Mouse (Mus musculus): ENCODE results near the gene Fbln5. TPM values are rescaled to one million over a fixed set of nuclear protein-coding genes. Genes with fewer than 3 reads are reported as not detected.

Gene Fbln5
- polyA plus RNA-seq, 1 experiment from 2014 or later = 5.6 TPM

GRCm38 (mm10) chr12:101801744-101802143 lies 17.1 kb downstream of the Fbln5 start:
- Histone ChIP-seq H3K9ac (no peak overlapping the region), H3K4me1 (replicated peaks) (no peaks in the 10 kb centered on the region; the same call in 1 of the 2 replicates), H3K4me2 (no peak overlapping the region), H3K4me3 (no peak overlapping the region), H3K36me3 (no peaks in the 10 kb centered on the region), H3K9me3 (no peaks in the 10 kb centered on the region), H3K27me3 (no peaks in the 10 kb centered on the region), H3K27ac (no peak overlapping the region)
- 76% methylated on average over 5 of the region's 5 CpGs for WGBS
- ATAC-seq (ENCODE audit: low FRiP score) = no peak

DNA sequence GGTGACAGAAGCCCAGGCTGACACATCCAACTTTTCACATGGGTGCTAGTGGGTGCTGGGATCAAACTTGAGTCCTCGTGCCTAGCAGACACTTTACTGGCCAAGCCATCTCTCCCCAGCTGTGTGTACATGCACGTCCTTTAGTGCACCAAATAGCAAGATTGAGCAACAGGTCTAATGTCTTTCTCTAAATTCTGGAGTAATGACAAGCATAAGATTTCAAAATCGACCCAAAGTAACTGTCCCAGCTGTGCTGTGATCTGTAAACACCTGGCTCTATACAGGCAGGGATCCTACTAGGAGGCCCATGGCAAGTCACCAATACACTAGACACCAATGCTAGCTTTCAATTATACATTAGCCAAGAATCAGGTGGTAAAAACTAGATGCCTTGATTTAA lies 17.8 kb downstream of the Fbln5 start:
- Histone ChIP-seq H3K27ac (no peak overlapping the region), H3K9ac (no peak overlapping the region), H3K27me3 (no peaks in the 10 kb centered on the region), H3K4me1 (replicated peaks) (no peaks in the 10 kb centered on the region; the same call in 1 of the 2 replicates), H3K36me3 (no peaks in the 10 kb centered on the region), H3K4me2 (no peak overlapping the region), H3K4me3 (no peak overlapping the region), H3K9me3 (no peaks in the 10 kb centered on the region)
- WGBS = 84% methylated on average over 3 of the region's 3 CpGs
- no peak for ATAC-seq (ENCODE audit: low FRiP score)

GRCm38 (mm10) chr12:101798189-101798922 lies 20.5 kb downstream of the Fbln5 start:
- Histone ChIP-seq H3K9ac (no peak overlapping the region), H3K4me3 (no peak overlapping the region), H3K9me3 (no peaks in the 10 kb centered on the region), H3K27ac (no peak overlapping the region), H3K27me3 (no peaks in the 10 kb centered on the region), H3K36me3 (no peaks in the 10 kb centered on the region), H3K4me1 (replicated peaks) (no peaks in the 10 kb centered on the region; the same call in 1 of the 2 replicates), H3K4me2 (no peak overlapping the region)
- ATAC-seq (ENCODE audit: low FRiP score) = no peak
- 71% methylated on average over 7 of the region's 7 CpGs for WGBS

DNA sequence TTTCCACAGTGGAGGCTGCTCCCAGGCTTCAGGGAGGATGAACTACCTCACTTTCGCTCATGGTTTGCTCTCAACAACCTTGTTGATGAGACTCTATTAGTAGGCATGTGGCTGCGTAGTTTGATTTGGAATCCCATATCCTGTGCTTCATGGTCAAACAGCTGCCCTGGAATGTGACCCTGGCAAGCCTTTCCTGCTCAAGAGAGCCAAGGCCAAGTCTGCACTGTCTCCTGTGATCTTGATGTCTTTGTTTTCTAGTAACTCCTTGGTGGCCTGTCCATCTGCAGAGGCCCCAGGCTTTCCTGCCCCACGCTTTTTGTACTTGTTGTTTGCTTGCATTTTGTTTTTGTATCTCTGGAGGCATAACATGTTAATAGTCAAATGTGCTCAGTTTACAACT lies 24.4 kb downstream of the Fbln5 start:
- 90% methylated on average over 3 of the region's 3 CpGs for WGBS
- no peak overlapping the region for H3K4me3 ChIP-seq
- no peak for ATAC-seq (ENCODE audit: low FRiP score)

DNA sequence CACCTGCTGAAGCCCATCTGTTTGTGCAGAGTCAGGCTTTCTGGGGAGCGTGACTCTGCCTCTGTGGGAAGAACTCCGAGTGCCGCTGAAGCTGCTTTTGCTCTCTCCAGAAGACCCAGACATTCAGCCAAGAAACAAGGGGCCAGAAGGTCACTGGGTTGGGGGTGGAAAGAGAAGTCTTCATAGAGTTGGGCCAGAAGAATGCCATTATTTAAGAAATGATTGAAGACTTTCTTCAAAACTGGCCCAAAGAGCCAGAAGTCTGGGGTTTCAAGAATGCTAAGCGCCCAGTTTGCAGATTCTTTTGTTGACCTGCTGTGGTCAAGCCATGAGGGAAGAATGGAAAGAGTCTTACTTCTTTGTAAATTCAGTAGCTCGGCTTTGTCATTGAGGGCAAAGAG lies 25.6 kb downstream of the Fbln5 start:
- H3K27ac ChIP-seq = no peak overlapping the region
- no peak overlapping the region for H3K9ac ChIP-seq
- H3K36me3 ChIP-seq = no peaks in the 10 kb centered on the region
- no peak overlapping the region for H3K4me3 ChIP-seq
- 66% methylated on average over 5 of the region's 5 CpGs for WGBS
- H3K4me2 ChIP-seq = no peak overlapping the region
- no peak for ATAC-seq (ENCODE audit: low FRiP score)
- no peaks in the 10 kb centered on the region for H3K4me1 ChIP-seq (replicated peaks)
- H3K27me3 ChIP-seq = no peaks in the 10 kb centered on the region
- H3K9me3 ChIP-seq = no peaks in the 10 kb centered on the region

More for the DNA sequence above, 24.4 kb downstream of the Fbln5 start:
- Histone ChIP-seq H3K27me3 (no peaks in the 10 kb centered on the region), H3K9ac (no peak overlapping the region), H3K27ac (no peak overlapping the region), H3K4me2 (no peak overlapping the region), H3K4me1 (replicated peaks) (no peaks in the 10 kb centered on the region; the same call in 1 of the 2 replicates), H3K36me3 (no peaks in the 10 kb centered on the region), H3K9me3 (no peaks in the 10 kb centered on the region)

DNA sequence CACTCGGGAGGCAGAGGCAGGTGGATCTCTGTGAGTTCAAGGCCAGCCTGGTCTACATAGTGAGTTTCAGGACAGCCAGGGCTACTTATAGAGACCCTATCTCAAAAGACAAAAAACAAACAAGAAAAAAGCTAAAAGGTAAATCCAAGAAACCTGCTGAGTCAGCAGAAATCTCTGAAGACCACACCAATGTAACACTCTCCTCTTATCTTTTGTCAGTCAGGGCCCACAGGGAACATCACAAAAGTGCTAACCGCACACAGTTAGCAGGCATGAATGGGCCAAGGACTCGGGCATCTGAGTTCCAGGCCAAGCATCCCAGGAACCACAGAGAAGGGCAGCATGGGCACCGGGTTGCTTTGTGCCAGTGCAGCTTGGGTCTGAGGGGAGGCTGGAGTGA lies 26.2 kb downstream of the Fbln5 start:
- H3K36me3 ChIP-seq = no peaks in the 10 kb centered on the region
- WGBS = 93% methylated on average over 4 of the region's 4 CpGs
- ATAC-seq (ENCODE audit: low FRiP score) = no peak

GRCm38 (mm10) chr12:101789767-101790166 lies 29.1 kb downstream of the Fbln5 start:
- no peak overlapping the region for H3K4me2 ChIP-seq
- no peak overlapping the region for H3K27ac ChIP-seq
- no peaks in the 10 kb centered on the region for H3K27me3 ChIP-seq
- ATAC-seq (ENCODE audit: low FRiP score) = no peak
- no peaks in the 10 kb centered on the region for H3K4me1 ChIP-seq (replicated peaks)
- WGBS = 91% methylated on average over 3 of the region's 3 CpGs
- no peaks in the 10 kb centered on the region for H3K36me3 ChIP-seq
- H3K9ac ChIP-seq = no peak overlapping the region
- H3K9me3 ChIP-seq = no peaks in the 10 kb centered on the region
- H3K4me3 ChIP-seq = no peak overlapping the region

More for the DNA sequence above, 26.2 kb downstream of the Fbln5 start:
- Histone ChIP-seq H3K4me2 (no peak overlapping the region), H3K4me1 (replicated peaks) (no peaks in the 10 kb centered on the region), H3K27ac (no peak overlapping the region), H3K9ac (no peak overlapping the region), H3K27me3 (no peaks in the 10 kb centered on the region), H3K4me3 (no peak overlapping the region), H3K9me3 (no peaks in the 10 kb centered on the region)

GRCm38 (mm10) chr12:101789250-101789649 lies 29.6 kb downstream of the Fbln5 start:
- WGBS = 83% methylated on average over 3 of the region's 3 CpGs
- H3K4me2 ChIP-seq = no peak overlapping the region
- no peaks in the 10 kb centered on the region for H3K27me3 ChIP-seq
- H3K9me3 ChIP-seq = no peaks in the 10 kb centered on the region
- H3K36me3 ChIP-seq = no peaks in the 10 kb centered on the region
- ATAC-seq (ENCODE audit: low FRiP score) = no peak
- no peaks in the 10 kb centered on the region for H3K4me1 ChIP-seq (replicated peaks)
- H3K9ac ChIP-seq = no peak overlapping the region
- H3K27ac ChIP-seq = no peak overlapping the region
- no peak overlapping the region for H3K4me3 ChIP-seq

DNA sequence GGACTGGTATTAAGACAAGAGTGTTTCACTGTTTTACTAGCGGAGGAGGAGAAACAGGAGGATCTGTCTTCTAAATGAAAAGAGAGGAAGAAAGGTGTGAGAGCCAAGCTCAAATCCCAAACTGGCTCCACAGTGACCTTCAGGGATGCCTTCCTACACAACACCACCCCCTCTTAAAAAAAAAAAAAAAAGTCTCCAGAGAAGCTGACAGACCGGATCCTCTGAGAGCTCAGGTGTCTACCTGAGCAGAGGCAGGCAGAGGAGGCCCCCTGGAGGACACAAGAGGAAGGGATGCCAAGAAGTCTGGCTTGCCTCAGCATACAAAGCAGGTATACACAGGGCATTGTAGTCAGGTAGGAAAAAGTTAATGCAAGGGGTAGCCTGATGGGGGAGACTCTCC lies 36.1 kb downstream of the Fbln5 start:
- 57% methylated on average over 2 of the region's 2 CpGs for WGBS
- no peak overlapping the region for H3K4me3 ChIP-seq
- no peak for ATAC-seq (ENCODE audit: low FRiP score)
- no peaks in the 10 kb centered on the region for H3K27me3 ChIP-seq
- no peak overlapping the region for H3K4me2 ChIP-seq
- H3K4me1 ChIP-seq (replicated peaks) = no peaks in the 10 kb centered on the region
- H3K27ac ChIP-seq = no peak overlapping the region
- no peak overlapping the region for H3K9ac ChIP-seq
- H3K9me3 ChIP-seq = no peaks in the 10 kb centered on the region
- H3K36me3 ChIP-seq = no peaks in the 10 kb centered on the region

GRCm38 (mm10) chr12:101780915-101781314 lies 37.9 kb downstream of the Fbln5 start:
- ATAC-seq (ENCODE audit: low FRiP score) = no peak
- Histone ChIP-seq H3K4me2 (no peak overlapping the region), H3K36me3 (no peaks in the 10 kb centered on the region), H3K9me3 (no peaks in the 10 kb centered on the region), H3K27me3 (no peaks in the 10 kb centered on the region), H3K9ac (no peak overlapping the region), H3K4me1 (replicated peaks) (no peaks in the 10 kb centered on the region), H3K4me3 (no peak overlapping the region), H3K27ac (no peak overlapping the region)
- 78% methylated on average over 5 of the region's 5 CpGs for WGBS

DNA sequence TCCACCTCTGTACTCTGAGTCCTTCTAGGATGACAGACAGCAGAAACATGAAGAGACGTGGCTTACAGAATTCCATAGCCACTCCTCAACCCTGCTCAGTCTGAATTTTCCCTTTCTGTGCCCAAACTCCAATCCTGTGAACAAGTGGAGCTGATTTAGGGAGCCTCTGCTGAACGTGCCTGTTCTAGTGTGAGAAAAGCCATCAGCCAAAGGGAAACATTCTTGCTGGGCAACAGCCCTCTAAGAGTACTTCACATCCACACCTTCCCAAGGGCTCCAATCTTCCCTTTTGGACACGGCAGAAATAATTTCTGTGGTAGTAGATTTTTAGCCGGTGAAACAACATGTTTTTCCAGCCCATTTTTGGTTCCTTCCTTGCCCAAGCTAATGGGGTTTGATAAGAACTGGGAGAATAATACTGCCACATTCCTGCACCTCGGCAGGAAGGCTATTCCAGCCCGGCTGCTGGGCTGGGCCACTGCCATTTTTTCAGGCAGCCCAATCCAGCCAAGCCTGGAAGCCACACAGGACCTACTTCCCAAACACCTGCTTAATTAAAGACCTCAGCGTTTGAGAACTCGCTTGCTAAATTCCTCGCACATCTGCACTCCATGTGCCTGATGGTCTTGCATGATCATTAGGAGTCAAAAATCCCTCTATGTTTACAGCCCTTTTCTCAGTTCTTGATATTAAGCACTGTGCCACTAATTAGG lies 41.1 kb downstream of the Fbln5 start:
- Histone ChIP-seq H3K9me3 (no peaks in the 10 kb centered on the region), H3K4me3 (no peak overlapping the region), H3K36me3 (no peaks in the 10 kb centered on the region), H3K4me1 (replicated peaks) (no peaks in the 10 kb centered on the region), H3K27me3 (no peaks in the 10 kb centered on the region), H3K9ac (no peak overlapping the region), H3K27ac (no peak overlapping the region), H3K4me2 (no peak overlapping the region)
- no peak for ATAC-seq (ENCODE audit: low FRiP score)
- 78% methylated on average over 9 of the region's 9 CpGs for WGBS

GRCm38 (mm10) chr12:101776383-101776782 lies 42.5 kb downstream of the Fbln5 start:
- Histone ChIP-seq H3K4me1 (replicated peaks) (no peaks in the 10 kb centered on the region), H3K9ac (no peak overlapping the region), H3K4me3 (no peak overlapping the region), H3K27me3 (no peaks in the 10 kb centered on the region), H3K36me3 (no peaks in the 10 kb centered on the region), H3K4me2 (no peak overlapping the region), H3K27ac (no peak overlapping the region), H3K9me3 (no peaks in the 10 kb centered on the region)
- WGBS = 64% methylated on average over 5 of the region's 5 CpGs
- ATAC-seq (ENCODE audit: low FRiP score) = no peak

DNA sequence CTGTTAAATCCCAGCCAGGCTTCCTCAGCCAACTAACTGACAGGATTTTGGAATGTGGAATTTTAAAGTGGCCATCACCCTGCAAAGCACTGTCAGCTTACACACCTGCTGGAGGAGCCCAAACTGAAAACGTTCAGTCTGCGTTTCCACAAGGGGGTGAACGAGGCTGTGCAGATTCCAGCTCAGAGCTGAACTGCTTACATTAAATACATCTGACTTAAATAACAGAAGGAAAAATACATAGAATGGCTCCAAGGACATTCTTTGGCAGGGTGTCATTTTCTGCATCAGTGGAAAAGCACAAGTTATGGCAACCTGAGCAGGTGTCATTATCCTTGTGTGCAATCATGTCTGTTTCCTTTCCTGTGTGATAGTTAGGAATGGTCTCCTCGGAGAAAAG lies 44.7 kb downstream of the Fbln5 start:
- H3K9ac ChIP-seq = no peak overlapping the region
- H3K36me3 ChIP-seq = no peaks in the 10 kb centered on the region

More for the DNA sequence above, 44.7 kb downstream of the Fbln5 start:
- Histone ChIP-seq H3K4me1 (replicated peaks) (no peaks in the 10 kb centered on the region), H3K4me2 (no peak overlapping the region), H3K9me3 (no peaks in the 10 kb centered on the region), H3K27me3 (no peaks in the 10 kb centered on the region), H3K27ac (no peak overlapping the region), H3K4me3 (no peak overlapping the region)
- WGBS = 72% methylated on average over 4 of the region's 4 CpGs
- no peak for ATAC-seq (ENCODE audit: low FRiP score)

All from hindbrain, embryonic 13.5 days (tissue).